In genomic region chr7:19229404-19229803, GRCm38 (mm10) we compare ENCODE assay signal across 8 mouse cellular contexts. TPM values are rescaled to one million over a fixed set of nuclear protein-coding genes. Genes with fewer than 3 reads are reported as not detected.
DNase-seq lines count a peak whose midpoint lies in the region; ATAC-seq and TF ChIP-seq lines count a peak whose summit lies in the region.

No protein-coding gene starts in this region.

- no peak for TF ChIP-seq CTCF in kidney, adult 2 months (conservative IDR thresholded peaks at IDR 0.05; ENCODE audit: insufficient read depth, insufficient read length, low read depth, low read length)
- TF ChIP-seq CTCF in bone marrow, adult 2 months (IDR thresholded peaks at IDR 0.05; ENCODE audit: control insufficient read depth, insufficient read depth, low read length): no peak
- TF ChIP-seq CTCF in forebrain, postnatal 0 days (IDR thresholded peaks at IDR 0.05; ENCODE audit: low read depth): no peak

- ATAC-seq in forebrain, postnatal 0 days: no peak

- peak overlapping the region; percentile 61 for H3K27ac ChIP-seq in kidney, adult 2 months (ENCODE audit: insufficient read depth, low read depth, low read length)
- peak overlapping the region; percentile 89; the same call in 1 of the 2 replicates for H3K27ac ChIP-seq in bone marrow, adult 2 months (ENCODE audit: control insufficient read depth, insufficient read depth, low read depth, low read length, poor library complexity)
- no peak overlapping the region for H3K27ac ChIP-seq in forebrain, postnatal 0 days (ENCODE audit: low read depth, low read length)
- peak overlapping the region; percentile 97 for H3K27ac ChIP-seq in midbrain, embryonic 10.5 days (replicated peaks)

- H3K9ac ChIP-seq in forebrain, postnatal 0 days: peak overlapping the region; percentile 61

- H3K9me3 ChIP-seq in forebrain, postnatal 0 days (ENCODE audit: low read length): no peaks in the 10 kb centered on the region
- no peaks in the 10 kb centered on the region for H3K9me3 ChIP-seq in midbrain, embryonic 10.5 days (replicated peaks)

- H3K27me3 ChIP-seq in kidney, adult 2 months (replicated peaks; ENCODE audit: control insufficient read depth, insufficient read depth, low read length): no peaks in the 10 kb centered on the region
- no peaks in the 10 kb centered on the region for H3K27me3 ChIP-seq in forebrain, postnatal 0 days (ENCODE audit: insufficient read depth, low read length)
- no peaks in the 10 kb centered on the region for H3K27me3 ChIP-seq in midbrain, embryonic 10.5 days (ENCODE audit: low read depth, poor library complexity, severe bottlenecking)

- TF ChIP-seq POLR2A in kidney, adult 2 months (IDR thresholded peaks at IDR 0.05; ENCODE audit: low read depth, low read length): no peak
- TF ChIP-seq POLR2A in bone marrow, adult 2 months (IDR thresholded peaks at IDR 0.05; ENCODE audit: borderline replicate concordance, control insufficient read depth, low read depth, low read length): no peak

- 17% methylated on average over 5 of the region's 5 CpGs for WGBS in kidney, adult 2 months
- WGBS in bone marrow, adult 2 months: 25% methylated on average over 5 of the region's 5 CpGs
- WGBS in forebrain, postnatal 0 days: 40% methylated on average over 5 of the region's 5 CpGs
- WGBS in midbrain, embryonic 10.5 days: 54% methylated on average over 5 of the region's 5 CpGs

- no peak for DNase-seq in kidney, adult 2 months
- no peak for DNase-seq in kidney, postnatal 25 days
- no peak for DNase-seq in forebrain, postnatal 0 days
- DNase-seq in midbrain, embryonic 10.5 days (ENCODE audit: low spot score): no peak
- DNase-seq in ovary, postnatal 14 days (ENCODE audit: low spot score): no peak
- no peak for DNase-seq in cerebellum, postnatal 14 days
- no peak for DNase-seq in thymus, postnatal 4 days

- no peaks in the 10 kb centered on the region for H3K36me3 ChIP-seq in kidney, adult 2 months (ENCODE audit: control insufficient read depth, insufficient read depth, low read length)
- H3K36me3 ChIP-seq in forebrain, postnatal 0 days (ENCODE audit: insufficient read depth): no peaks in the 10 kb centered on the region
- peaks cover 55% of the 10 kb centered on the region for H3K36me3 ChIP-seq in midbrain, embryonic 10.5 days

- H3K4me2 ChIP-seq in forebrain, postnatal 0 days (ENCODE audit: low read depth): peak overlapping the region; percentile 89

- peaks cover 33% of the 10 kb centered on the region for H3K4me1 ChIP-seq in kidney, adult 2 months (ENCODE audit: control insufficient read depth, insufficient read depth, low read length)
- H3K4me1 ChIP-seq in bone marrow, adult 2 months (ENCODE audit: control insufficient read depth, insufficient read depth, low read length): peaks cover 2% of the 10 kb centered on the region; the same call in 1 of the 2 replicates
- H3K4me1 ChIP-seq in forebrain, postnatal 0 days (ENCODE audit: insufficient read depth): peaks cover 12% of the 10 kb centered on the region
- peaks cover 26% of the 10 kb centered on the region for H3K4me1 ChIP-seq in midbrain, embryonic 10.5 days

- peak overlapping the region; percentile 67 for H3K4me3 ChIP-seq in kidney, adult 2 months (ENCODE audit: insufficient read depth, low read depth, low read length)
- H3K4me3 ChIP-seq in bone marrow, adult 2 months (replicated peaks; ENCODE audit: control insufficient read depth, low read depth, low read length): peak overlapping the region; percentile 49
- H3K4me3 ChIP-seq in forebrain, postnatal 0 days (ENCODE audit: low read depth, low read length): peak overlapping the region; percentile 68
- H3K4me3 ChIP-seq in midbrain, embryonic 10.5 days: peak overlapping the region; percentile 66

RNA-seq across cellular contexts. Expression of gene Opa3, which starts 1.3 kb away (rescaled TPM):
- 41.7 and 48.5 TPM in 2 replicates for polyA plus RNA-seq in kidney, adult 2 months (2012; rRNA removed)
- polyA plus RNA-seq in bone marrow, adult 2 months (2011; ENCODE audit: insufficient read depth, insufficient read length, low replicate concordance, missing spikeins): 7.5 and 8.5 TPM in 2 replicates
- total RNA-seq in forebrain, postnatal 0 days (2014; rRNA removed): 32.2 and 34.4 TPM in 2 replicates
- polyA plus RNA-seq in forebrain, postnatal 0 days (2015; fragmentation: Nextera tagmentation; extraction: Ambion mirVana): 35.1 and 35.8 TPM in 2 replicates
- 51.0 and 51.9 TPM in 2 replicates for polyA plus RNA-seq in midbrain, embryonic 10.5 days (2016; fragmentation: Nextera tagmentation; extraction: Ambion mirVana)

RNA-seq across cellular contexts. Expression of gene Gpr4, which starts 17.1 kb away (rescaled TPM):
- 10.1 and 10.8 TPM in 2 replicates for polyA plus RNA-seq in kidney, adult 2 months (2012; rRNA removed)
- polyA plus RNA-seq in bone marrow, adult 2 months (2011; ENCODE audit: insufficient read depth, insufficient read length, low replicate concordance, missing spikeins): 0.34 and 0.70 TPM in 2 replicates
- total RNA-seq in forebrain, postnatal 0 days (2014; rRNA removed): 2.2 and 2.5 TPM in 2 replicates
- polyA plus RNA-seq in forebrain, postnatal 0 days (2015; fragmentation: Nextera tagmentation; extraction: Ambion mirVana): 5.9 and 6.0 TPM in 2 replicates
- polyA plus RNA-seq in midbrain, embryonic 10.5 days (2016; fragmentation: Nextera tagmentation; extraction: Ambion mirVana): 2.4 and 2.6 TPM in 2 replicates

RNA-seq across cellular contexts. Expression of gene Vasp, which starts 42.2 kb away (rescaled TPM):
- polyA plus RNA-seq in kidney, adult 2 months (2012; rRNA removed): 69.5 and 71.5 TPM in 2 replicates
- 83.3 and 135 TPM in 2 replicates for polyA plus RNA-seq in bone marrow, adult 2 months (2011; ENCODE audit: insufficient read depth, insufficient read length, low replicate concordance, missing spikeins)
- 40.6 and 45.9 TPM in 2 replicates for total RNA-seq in forebrain, postnatal 0 days (2014; rRNA removed)
- 30.0 and 30.6 TPM in 2 replicates for polyA plus RNA-seq in forebrain, postnatal 0 days (2015; fragmentation: Nextera tagmentation; extraction: Ambion mirVana)
- 49.3 and 52.7 TPM in 2 replicates for polyA plus RNA-seq in midbrain, embryonic 10.5 days (2016; fragmentation: Nextera tagmentation; extraction: Ambion mirVana)

RNA-seq across cellular contexts. Expression of gene Ppm1n, which starts 50.5 kb away (rescaled TPM):
- polyA plus RNA-seq in kidney, adult 2 months (2012; rRNA removed): not detected in 2 replicates
- 3.6 TPM in 1 of 2 replicates, not detected in the other for polyA plus RNA-seq in bone marrow, adult 2 months (2011; ENCODE audit: insufficient read depth, insufficient read length, low replicate concordance, missing spikeins)
- total RNA-seq in forebrain, postnatal 0 days (2014; rRNA removed): 2.3 and 3.2 TPM in 2 replicates
- polyA plus RNA-seq in forebrain, postnatal 0 days (2015; fragmentation: Nextera tagmentation; extraction: Ambion mirVana): 0.69 and 1.1 TPM in 2 replicates
- polyA plus RNA-seq in midbrain, embryonic 10.5 days (2016; fragmentation: Nextera tagmentation; extraction: Ambion mirVana): 0.36 and 0.39 TPM in 2 replicates

RNA-seq across cellular contexts. Expression of gene Rtn2, which starts 53.0 kb away (rescaled TPM):
- 7.6 and 19.1 TPM in 2 replicates for polyA plus RNA-seq in kidney, adult 2 months (2012; rRNA removed)
- 0.92 and 2.3 TPM in 2 replicates for polyA plus RNA-seq in bone marrow, adult 2 months (2011; ENCODE audit: insufficient read depth, insufficient read length, low replicate concordance, missing spikeins)
- 154 and 163 TPM in 2 replicates for total RNA-seq in forebrain, postnatal 0 days (2014; rRNA removed)
- 126 and 136 TPM in 2 replicates for polyA plus RNA-seq in forebrain, postnatal 0 days (2015; fragmentation: Nextera tagmentation; extraction: Ambion mirVana)
- 41.9 and 48.6 TPM in 2 replicates for polyA plus RNA-seq in midbrain, embryonic 10.5 days (2016; fragmentation: Nextera tagmentation; extraction: Ambion mirVana)
